Mouse (Mus musculus) lung, adult 2 months (tissue): ENCODE data around the gene Cbwd1. TPM values are rescaled to one million over a fixed set of nuclear protein-coding genes. Genes with fewer than 3 reads are reported as not detected.
"Not testable (repeated sequence)": the region's sequence is repeated elsewhere in the genome, so short reads cannot be mapped to it uniquely, and the experiment has no call there.

Experiments
- DNase-seq: peaks from one replicate; pipeline ENCODE4 v3.0.0; 2022
- H3K4me1 ChIP-seq: fragments of 200-500 bp; 2 replicates; pipeline ENCODE4 v1.6.1; 2011; ENCODE audit warnings: low read length; ENCODE audit not compliant: control insufficient read depth, insufficient read depth
- H3K4me3 ChIP-seq: fragments of 200-500 bp; replicated peaks from 2 replicates; pipeline ENCODE3; 2011; ENCODE audit warnings: low read depth, mild to moderate bottlenecking, control low read depth, low read length; ENCODE audit errors: extremely low read depth
- CTCF ChIP-seq: fragments of 200-500 bp; IDR thresholded peaks from 2 replicates; pipeline ENCODE4 v1.5.1; 2011; ENCODE audit warnings: mild to moderate bottlenecking, low read length, control low read depth; ENCODE audit not compliant: insufficient read depth
- POLR2A ChIP-seq: fragments of 200-500 bp; IDR thresholded peaks from 2 replicates; pipeline ENCODE4 v1.6.1; 2011; ENCODE audit warnings: low read depth, mild to moderate bottlenecking, control low read depth, low read length, borderline replicate concordance; ENCODE audit errors: extremely low read depth
- WGBS: fragments of 180-500 bp; shearing (Covaris S2); methylation state at CpG from one replicate; pipeline ENCODE4 v1.1.7; 2018; 5-methylcytosine and 5-hydroxymethylcytosine counted together
- polyA plus RNA-seq: library from polyadenylated mRNA; depleted of rRNA; stranded (reverse); fragments of >200 nt; gene quantifications from 2 replicates; pipeline ENCODE4 v1.2.3, GENCODE M21; 2012

Cbwd1 gene
- polyA plus RNA-seq, 1 experiment: 2.6 TPM

DNA sequence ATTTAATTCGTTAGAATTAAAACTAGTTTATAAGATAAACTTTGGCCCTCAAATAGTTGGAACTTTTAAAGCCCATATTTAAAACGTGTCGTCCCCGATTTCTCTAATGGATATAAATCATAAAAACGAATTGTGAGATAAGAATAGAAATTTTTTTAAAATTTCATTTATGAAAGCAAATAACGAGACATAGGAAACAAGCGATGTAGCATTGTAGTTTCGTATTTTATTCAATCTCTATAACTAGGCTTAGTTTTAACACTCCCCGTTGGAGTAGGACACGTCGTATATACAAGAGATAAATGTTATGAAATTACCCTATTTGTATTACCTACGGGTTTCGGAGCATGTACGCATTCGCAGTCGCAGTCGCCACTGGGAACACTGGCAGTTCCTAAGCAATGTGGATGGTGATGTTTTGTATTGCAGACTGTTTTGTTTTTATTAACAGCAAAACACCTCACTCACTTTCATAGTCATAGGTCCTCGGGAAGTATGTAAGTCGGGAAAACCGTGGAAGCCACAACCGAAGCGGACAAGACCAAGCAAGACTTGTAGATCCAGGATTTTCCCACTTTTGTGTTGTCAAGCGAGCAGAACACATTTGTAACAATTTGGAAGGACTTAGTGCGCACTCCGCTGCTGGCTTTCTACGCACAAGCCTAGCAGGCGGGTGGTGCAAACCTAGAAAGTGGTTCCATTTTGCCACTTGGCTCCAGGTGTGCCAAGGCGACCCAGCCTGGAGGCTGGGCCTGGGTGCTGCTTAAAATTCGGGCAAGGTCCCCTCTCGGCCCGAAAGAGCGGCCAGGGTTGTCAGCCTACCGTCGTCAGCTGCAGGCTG is 62.5 kb downstream of the Cbwd1 start:
- peak; percentile 11 for DNase-seq
- TF ChIP-seq CTCF (no peak), POLR2A (no peak)
- 8% methylated on average over 34 of the region's 34 CpGs for WGBS
- Histone ChIP-seq H3K4me3 (no peak overlapping the region), H3K4me1 (no peaks in the 10 kb centered on the region)

DNA sequence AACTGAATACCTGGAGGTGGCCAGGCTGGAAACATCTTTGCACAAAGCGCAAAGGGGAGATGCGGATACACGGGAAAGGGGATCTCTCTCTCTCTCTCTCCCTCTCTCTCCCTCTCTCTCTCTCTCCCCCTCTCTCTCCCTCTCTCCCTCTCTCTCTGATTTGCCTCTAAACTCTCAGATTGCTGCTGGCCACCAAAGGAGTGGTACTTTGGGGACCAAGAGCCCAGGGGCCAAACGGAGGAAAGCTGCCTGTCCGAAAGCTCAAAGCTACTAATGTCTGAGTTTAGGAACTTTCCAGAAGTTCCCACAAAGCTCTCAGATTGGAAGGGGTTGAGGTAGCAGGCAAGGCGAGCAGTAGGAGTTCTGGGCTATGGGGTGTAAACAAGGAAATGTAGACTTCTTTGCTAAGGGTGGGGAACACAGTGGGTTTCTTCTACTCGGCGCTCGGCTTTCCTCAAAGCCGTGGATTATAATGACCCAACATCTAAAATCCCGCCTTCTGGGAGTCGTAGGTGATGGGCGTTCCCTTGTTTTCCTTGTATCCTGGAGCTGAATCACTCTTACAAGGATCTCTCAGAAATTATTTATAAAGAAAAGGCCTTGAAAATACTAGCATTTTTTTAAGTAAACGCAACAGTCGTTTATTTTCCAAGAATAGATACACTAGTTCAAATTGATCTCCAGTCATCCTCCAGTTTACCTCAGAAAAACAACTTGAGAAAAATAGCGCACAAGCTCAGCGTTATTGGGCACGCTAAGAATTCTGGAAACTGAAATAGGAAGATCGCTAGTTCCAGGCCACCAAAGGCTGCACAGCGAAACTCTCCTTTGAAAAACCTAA is 63.3 kb downstream of the Cbwd1 start:
- no peak for DNase-seq
- Histone ChIP-seq H3K4me3 (no peak overlapping the region), H3K4me1 (no peaks in the 10 kb centered on the region)
- TF ChIP-seq CTCF: no peak
- no peak for TF ChIP-seq POLR2A
- 5% methylated on average over 20 of the region's 20 CpGs for WGBS

DNA sequence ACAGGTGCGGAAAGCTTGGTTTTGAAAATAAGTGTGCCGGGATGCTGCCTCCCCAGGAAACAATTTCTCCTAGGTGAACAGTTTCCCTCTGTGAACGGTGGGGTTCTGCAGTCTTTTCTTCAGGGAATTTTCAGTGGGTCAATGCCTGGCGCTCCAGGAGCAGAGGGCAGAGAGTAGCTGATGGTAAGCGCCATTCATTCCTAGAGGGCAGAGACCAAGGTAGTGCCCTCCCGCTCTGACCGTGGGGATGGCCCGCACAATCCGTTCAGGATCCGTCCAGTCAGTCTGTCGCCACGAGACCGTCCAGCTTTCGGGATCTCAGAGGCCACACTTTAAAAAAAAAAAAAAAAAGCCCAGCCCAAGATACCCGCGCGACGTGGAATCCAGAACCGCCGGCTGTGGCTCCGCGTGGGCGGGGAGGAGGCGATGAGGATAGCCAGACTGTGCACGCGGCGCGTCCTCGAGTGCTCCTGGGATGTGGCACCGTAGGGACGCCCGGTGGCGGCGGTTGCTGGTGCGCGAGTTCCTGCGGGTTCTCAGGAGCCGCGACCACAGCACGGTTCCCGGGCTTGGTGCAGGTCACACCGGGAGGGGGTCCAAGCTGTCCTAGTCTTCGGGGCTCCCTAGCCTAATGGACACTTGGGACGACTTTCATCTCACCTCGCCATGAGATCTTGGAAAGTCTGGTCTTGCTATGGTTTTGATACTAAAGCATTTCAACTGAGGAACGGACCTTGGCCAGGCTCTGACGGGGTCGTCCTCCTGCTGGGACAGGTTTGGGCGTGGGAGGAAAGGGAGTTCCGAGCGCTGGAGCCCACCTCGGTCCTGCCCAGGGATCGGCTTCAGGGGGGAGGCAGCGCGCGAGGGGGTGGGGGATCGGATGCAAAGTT is 64.2 kb downstream of the Cbwd1 start:
- Histone ChIP-seq H3K4me3 (no peak overlapping the region), H3K4me1 (no peaks in the 10 kb centered on the region)
- 4% methylated on average over 57 of the region's 57 CpGs for WGBS
- DNase-seq: no peak
- TF ChIP-seq POLR2A: no peak
- TF ChIP-seq CTCF: no peak

DNA sequence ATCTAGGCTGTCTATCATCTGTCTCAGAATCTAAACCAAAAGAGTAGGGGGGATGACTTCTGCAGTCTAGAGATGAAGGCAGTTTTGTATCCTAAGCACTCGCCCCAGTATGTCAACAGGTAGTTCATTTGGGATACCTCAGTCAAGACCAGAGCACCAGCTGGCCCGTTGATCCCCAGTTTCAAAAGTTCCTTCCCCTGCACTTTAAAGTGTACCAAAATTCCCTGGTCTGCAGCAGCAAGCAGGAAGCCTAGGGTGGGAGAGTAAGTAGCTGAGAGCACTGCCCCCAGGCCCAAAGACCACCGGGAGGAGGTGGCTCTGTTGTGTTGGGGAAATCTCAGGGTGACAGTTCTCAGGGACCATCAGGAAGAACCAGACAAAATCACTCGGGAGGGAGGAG is 64.9 kb downstream of the Cbwd1 start:
- Histone ChIP-seq H3K4me1 (no peaks in the 10 kb centered on the region), H3K4me3 (no peak overlapping the region)
- DNase-seq: no peak
- WGBS: 20% methylated on average over 4 of the region's 4 CpGs
- TF ChIP-seq POLR2A (no peak), CTCF (no peak)

DNA sequence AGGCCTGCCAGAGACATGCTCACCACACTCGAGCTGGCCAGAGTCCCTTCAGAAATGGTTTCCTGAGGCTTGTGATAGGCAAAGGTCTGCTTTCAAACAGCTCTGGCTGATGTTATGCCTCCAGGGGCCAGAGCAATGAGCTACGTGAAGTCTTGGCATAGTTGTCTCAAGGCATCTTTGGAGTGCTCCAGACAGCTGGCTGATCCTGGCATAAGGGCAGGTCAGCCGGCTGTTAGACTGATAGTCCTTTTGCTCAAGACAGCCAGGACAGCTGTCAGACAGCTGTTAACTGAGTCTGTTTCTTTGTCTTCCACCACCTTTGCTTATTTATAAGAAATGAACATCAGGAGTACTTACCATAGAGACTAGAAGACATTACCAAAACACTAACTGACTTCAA is 74.5 kb downstream of the Cbwd1 start:
- WGBS: 64% methylated on average over 3 of the region's 3 CpGs
- Histone ChIP-seq H3K4me3 (no peak overlapping the region), H3K4me1 (no peaks in the 10 kb centered on the region)
- no peak for DNase-seq
- TF ChIP-seq POLR2A (no peak), CTCF (no peak)

DNA sequence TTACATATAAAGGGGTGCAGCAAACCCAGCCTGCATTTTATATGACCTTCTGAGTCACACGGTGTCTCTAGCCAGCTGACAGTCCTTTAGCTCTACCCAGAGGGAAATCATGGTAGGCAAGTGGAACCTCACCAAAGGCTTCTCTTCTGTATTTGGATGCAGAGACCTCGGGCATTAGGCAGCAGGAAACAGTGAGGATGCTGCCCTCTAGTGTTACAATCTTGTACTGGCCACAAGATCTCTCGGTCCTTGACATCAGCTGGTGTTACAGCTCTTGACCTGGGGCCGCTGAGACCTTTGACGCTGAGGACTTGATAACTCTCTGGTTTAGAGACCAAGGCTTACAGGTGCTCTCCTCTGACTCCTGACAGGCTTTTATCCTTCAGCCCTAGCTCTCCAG is 75.9 kb downstream of the Cbwd1 start:
- TF ChIP-seq CTCF (peak; percentile 78), POLR2A (no peak)
- 9% methylated on average over 5 of the region's 5 CpGs for WGBS
- Histone ChIP-seq H3K4me3 (no peak overlapping the region), H3K4me1 (no peaks in the 10 kb centered on the region)
- DNase-seq: peak; percentile 23

DNA sequence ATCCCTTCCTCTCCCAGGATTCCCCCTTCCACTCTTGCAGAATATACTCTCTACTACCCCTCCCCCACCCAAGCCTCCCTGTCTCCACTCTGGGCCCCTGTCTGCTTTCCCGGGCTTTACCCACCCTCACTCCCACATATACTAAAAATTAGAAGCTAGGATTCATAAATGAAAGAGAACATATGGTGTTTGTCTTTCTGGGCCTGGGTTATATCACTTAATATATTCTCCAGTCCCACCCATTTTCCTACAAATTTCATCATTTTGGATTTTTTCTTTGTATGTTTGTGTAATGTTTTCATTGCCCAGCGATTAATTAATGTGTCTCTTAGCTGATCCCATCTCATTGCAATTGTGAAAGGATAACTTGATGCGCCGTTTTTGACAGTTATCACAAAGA is 80.2 kb downstream of the Cbwd1 start:
- no peaks in the 10 kb centered on the region for H3K4me1 ChIP-seq
- no peak for TF ChIP-seq CTCF
- no peak for TF ChIP-seq POLR2A
- no peak overlapping the region for H3K4me3 ChIP-seq
- no peak for DNase-seq
- WGBS: 52% methylated on average over 4 of the region's 4 CpGs

DNA sequence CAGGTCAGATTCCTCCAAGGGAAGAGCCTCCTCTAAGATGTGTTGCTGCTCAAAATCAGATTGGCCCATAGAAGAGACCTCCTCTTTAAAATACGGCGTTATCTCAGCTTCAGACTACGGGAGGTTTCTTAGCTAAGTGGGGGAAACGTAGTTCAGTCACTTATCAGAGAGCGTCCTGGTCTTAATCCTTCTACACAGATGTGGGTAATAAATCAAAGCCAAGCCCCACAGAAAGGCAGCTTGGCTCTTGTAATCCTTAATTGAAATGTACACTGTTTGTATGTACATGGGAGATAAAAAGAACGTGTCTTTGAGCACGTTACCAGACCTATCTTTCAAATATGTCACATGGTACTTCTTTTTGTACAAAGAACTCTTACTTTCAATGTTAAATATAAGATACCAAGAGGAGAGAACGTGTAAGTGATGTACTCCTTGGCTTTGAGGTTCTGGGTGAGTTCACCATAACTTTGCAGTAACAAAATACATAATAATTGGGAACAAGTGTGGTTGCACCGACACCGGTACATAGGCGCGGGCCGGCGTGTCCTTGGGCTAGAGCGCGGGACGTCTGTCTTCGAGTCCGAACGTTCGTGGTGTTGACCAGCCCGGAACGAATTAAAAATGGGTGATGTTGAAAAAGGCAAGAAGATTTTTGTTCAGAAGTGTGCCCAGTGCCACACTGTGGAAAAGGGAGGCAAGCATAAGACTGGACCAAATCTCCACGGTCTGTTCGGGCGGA is 86.1 kb downstream of the Cbwd1 start, which contains the start of gene Gm10053:
Gene Gm10053 (plus strand): TSS at position 558 of the 742 bp plus-strand sequence.
- not testable (repeated sequence) for H3K4me1 ChIP-seq, DNase-seq, H3K4me3 ChIP-seq
- 67% methylated on average over 23 of the region's 26 CpGs for WGBS

DNA sequence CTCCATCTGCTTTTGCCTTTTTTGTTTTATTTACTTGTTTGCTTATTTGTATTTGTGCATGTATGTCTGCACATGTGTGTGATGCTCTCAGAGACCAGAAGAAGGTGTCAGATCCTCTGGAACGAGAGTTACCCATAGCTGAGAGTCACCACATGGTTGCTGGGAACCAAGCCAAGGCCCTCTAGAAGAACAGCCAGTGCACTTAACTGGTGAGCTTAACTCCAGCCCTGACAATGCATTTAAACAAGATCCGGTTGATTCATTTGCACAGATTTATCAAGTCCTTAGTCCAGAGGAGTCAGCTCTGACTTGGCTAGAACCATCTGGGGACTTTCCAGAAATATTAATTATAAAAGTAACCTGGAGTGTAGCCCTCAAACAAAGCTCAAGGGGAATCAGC is 87.5 kb downstream of the Cbwd1 start:
- no peak for TF ChIP-seq POLR2A
- DNase-seq: no peak
- 27% methylated on average over 2 of the region's 2 CpGs for WGBS
- no peaks in the 10 kb centered on the region for H3K4me1 ChIP-seq
- no peak overlapping the region for H3K4me3 ChIP-seq
